ENCODE assay signal across 8 mouse cellular contexts in the genomic region with DNA sequence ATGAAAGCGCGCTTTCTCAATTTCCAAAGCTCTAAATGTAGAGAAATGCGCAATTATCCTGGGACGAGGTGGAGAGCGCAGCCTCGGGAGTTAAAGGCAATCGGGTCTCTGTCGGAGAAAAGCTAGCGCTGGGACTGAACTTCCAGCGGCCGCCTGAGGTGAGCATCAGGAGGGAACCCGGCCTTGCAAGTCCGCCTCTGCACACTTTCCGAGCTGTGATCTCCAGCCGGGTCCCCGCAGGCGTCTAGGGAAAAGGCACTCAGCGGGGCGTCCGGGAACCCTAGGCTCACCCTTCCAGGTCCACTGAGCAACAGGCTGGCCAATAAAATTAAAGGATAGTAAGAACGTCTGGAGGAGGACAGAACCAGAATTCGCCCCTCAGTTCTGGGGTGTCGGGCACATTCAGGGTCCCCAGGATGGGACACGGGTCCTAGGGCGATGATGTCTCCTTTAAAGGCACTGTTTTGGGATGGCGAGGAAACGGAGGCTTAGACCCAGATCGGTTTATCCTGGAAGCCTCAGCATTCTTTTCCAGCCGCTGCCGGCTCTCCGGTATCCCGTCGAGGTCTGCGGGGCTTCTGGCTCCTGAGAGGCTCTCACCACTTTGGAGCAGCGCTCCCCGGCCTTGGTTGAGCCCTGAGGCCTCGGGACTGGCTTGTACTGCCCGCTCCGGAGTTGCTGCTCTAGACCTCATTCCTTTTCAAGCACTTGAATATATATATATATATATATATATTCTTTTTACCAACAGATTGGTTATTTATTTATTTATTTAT.
DNase-seq lines count a peak whose midpoint lies in the region; ATAC-seq lines count a peak whose summit lies in the region.

No protein-coding gene starts in this region.

- no peak for DNase-seq in heart, postnatal 4 days
- DNase-seq in ZHBTc4 (ENCODE audit: low read depth, low spot score) = peak; percentile 69
- DNase-seq in spleen, postnatal 14 days (ENCODE audit: low spot score in 2 of 2) = no peak
- DNase-seq in right cerebral cortex, postnatal 14 days = no peak

- H3K4me2 ChIP-seq in heart, embryonic 15.5 days = peak overlapping the region; percentile 69
- H3K4me2 ChIP-seq in liver, embryonic 15.5 days = peak overlapping the region; percentile 25

- peaks cover 68% of the 10 kb centered on the region for H3K27me3 ChIP-seq in heart, embryonic 15.5 days
- H3K27me3 ChIP-seq in liver, embryonic 15.5 days = peaks cover 70% of the 10 kb centered on the region

- no peak overlapping the region for H3K27ac ChIP-seq in heart, embryonic 15.5 days
- no peak overlapping the region for H3K27ac ChIP-seq in liver, embryonic 15.5 days (replicated peaks)

- H3K9me3 ChIP-seq in heart, embryonic 15.5 days (replicated peaks) = no peaks in the 10 kb centered on the region
- no peaks in the 10 kb centered on the region for H3K9me3 ChIP-seq in liver, embryonic 15.5 days (replicated peaks)

- 1% methylated on average over 39 of the region's 39 CpGs for WGBS in heart, embryonic 15.5 days
- 2% methylated on average over 39 of the region's 39 CpGs for WGBS in liver, embryonic 15.5 days (ENCODE audit: insufficient replicate concordance)

- H3K4me3 ChIP-seq in heart, embryonic 15.5 days = peak overlapping the region; percentile 42
- 0 out of 2 replicates have a peak overlapping the region, but pooled peaks have one; percentile 12 for H3K4me3 ChIP-seq in liver, embryonic 15.5 days (replicated peaks)

- ATAC-seq in heart, embryonic 15.5 days (replicated peaks; ENCODE audit: insufficient number of reproducible peaks, insufficient read depth, low FRiP score, low read depth) = no peak
- peak; percentile 41 for ATAC-seq in granulocyte monocyte progenitor cell, adult 5-6 weeks (replicated peaks; ENCODE audit: poor library complexity, severe bottlenecking)
- no peak for ATAC-seq in liver, embryonic 15.5 days (ENCODE audit: insufficient read depth)
- no peak for ATAC-seq in activated CD4-positive, CD25-positive, alpha-beta regulatory T cell, adult 4 months

- peak overlapping the region; percentile 28; the same call in 1 of the 2 replicates for H3K9ac ChIP-seq in heart, embryonic 15.5 days
- no peak overlapping the region for H3K9ac ChIP-seq in liver, embryonic 15.5 days

- peaks cover 12% of the 10 kb centered on the region for H3K4me1 ChIP-seq in heart, embryonic 15.5 days (replicated peaks)
- no peaks in the 10 kb centered on the region for H3K4me1 ChIP-seq in liver, embryonic 15.5 days (replicated peaks)

- H3K36me3 ChIP-seq in heart, embryonic 15.5 days = no peaks in the 10 kb centered on the region
- H3K36me3 ChIP-seq in liver, embryonic 15.5 days (replicated peaks) = no peaks in the 10 kb centered on the region
